Mouse (Mus musculus) kidney, postnatal 14 days (tissue): ENCODE measurements around the gene Actn1.
A peak's percentile ranks its signal among the peaks of the same experiment; 100 is the strongest.

ENCODE experiments used
- DNase-seq: peaks from one replicate; pipeline ENCODE4 v3.0.0; 2022; ENCODE audit warnings: mixed read lengths

The Actn1 gene

GRCm38 (mm10) chr12:80133011-80133545 lies 127.1 kb downstream of the Actn1 start:
- no peak for DNase-seq

- peak; percentile 96 for DNase-seq
Observed at GRCm38 (mm10) chr12:80132250-80133003, 127.7 kb downstream of the Actn1 start.

DNA sequence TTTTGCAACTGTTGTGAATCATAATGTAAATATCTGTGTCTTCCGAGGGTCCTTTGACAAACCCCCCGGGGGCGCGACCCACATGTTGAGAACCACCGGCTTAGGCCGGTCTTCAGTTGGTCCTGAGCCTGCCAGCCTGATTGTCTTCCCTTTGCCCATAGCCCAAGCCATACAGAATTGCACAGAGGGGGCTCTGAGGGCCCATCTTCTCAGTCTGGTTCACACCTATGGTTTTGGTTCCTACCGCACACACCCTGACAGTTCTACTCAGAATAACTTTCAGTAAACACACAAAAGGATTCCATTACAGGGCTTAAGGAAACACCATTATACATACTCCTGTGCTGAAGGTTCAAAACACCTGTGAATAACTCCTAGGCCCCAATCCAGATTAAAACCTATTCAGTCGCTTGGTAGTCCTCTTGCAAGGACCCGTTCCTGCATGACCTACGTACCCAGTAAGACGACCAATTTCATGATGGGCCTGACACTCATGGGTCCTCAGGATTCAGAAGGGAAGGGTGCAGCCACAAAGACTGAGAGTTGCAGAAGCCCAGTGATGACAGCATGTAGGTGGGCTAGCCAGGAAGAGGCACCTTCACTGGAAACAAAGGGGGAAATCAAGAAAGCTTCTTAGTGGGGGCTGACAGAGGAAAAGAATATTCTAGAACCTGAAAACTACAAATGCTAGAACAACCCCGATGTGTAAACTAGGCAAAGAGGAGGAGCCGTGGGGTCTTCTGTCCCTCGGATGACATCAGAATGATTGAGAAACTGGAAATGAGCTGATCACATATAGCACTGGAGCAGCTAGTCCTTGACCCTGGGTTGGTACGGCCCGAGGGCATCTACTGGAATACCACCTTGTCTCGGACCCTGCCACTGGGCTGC lies 128.6 kb downstream of the Actn1 start:
- no peak for DNase-seq

DNA sequence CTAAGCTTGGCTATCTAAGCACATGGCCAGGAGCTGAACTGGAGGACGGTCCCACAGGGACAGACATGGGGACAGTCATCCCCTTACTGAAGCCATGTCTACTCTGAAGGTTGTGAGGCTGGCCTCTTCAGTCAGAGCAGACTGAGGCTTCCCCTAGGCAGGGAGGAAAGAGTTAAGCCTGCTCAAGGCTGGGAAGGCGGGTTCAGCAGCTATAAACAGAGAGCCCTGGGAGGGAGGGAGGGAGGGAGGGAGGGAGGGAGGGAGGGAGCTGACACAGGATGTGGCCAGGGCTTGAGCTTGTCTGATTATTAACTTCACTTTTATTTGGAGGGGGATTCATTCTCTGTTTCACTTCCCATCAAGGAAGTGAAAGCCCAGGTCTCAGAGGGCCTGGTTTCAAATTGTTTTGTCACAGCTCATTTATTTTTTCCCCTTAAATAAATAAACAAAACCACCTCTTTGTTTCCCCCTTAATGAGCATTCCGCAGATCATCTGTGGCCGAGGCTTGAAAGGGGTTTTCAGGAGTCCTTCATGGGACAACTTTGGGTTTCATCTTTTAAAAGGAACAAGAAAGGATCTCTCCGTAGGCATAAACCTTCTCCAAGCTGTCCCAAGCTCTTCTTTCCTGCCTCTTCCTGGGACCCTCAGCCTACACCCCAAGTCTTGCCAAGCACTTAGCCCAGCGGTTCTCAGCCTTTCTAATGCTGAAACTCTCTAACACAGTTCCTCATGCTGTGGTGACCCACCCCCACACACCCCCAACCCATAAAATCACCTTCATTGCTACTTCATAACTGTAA lies 129.4 kb downstream of the Actn1 start:
- DNase-seq, result peak; percentile 65

DNA sequence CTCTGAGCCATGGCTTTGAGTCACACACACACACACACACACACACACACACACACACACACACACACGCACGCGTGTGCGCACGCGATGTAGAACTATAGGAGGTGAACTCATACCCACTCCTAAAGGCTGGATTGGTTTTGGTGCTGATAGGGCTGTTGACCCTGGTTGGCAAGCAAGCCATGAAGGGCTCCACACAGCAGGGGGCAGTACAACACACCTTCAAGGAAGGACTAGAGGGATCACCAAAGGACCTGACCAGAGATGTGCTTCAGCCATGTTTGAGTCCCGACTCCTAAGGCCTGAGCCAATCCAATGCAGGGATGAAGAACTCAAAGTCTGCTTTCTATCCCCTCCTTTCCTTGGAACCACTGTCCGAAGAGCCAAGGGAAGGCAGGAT lies 130.6 kb downstream of the Actn1 start:
- no peak for DNase-seq

DNA sequence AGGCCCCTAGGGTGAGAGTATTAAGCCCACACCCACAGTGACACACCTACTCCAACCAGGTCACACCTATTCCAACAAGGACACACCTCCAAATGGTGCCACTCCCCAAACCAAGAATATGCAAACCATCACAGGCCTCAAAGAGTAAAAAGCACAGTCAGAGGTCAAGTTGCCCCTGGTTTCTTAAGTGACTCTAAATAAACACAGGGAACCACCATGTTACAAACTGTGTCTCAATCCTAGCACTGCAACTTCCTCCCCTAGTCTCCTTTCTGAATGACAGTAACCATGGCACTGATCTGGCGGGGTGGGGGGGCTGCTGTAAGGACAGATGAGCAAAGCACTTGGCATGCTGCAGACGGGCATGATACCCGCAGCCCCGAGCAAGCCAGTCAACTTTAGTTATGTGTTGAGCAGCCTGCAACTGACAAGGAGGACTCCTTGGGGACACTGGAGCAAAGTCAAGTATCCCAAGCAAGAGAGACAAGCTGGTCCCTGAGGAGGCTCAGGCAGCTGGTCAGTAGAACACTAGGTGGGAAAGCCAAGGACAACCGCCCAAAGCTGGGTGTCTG lies 132.9 kb downstream of the Actn1 start:
- DNase-seq, result no peak

- DNase-seq, result no peak
Observed at GRCm38 (mm10) chr12:80125316-80125715, 134.9 kb downstream of the Actn1 start.

GRCm38 (mm10) chr12:80124756-80125155 lies 135.4 kb downstream of the Actn1 start:
- no peak for DNase-seq

DNA sequence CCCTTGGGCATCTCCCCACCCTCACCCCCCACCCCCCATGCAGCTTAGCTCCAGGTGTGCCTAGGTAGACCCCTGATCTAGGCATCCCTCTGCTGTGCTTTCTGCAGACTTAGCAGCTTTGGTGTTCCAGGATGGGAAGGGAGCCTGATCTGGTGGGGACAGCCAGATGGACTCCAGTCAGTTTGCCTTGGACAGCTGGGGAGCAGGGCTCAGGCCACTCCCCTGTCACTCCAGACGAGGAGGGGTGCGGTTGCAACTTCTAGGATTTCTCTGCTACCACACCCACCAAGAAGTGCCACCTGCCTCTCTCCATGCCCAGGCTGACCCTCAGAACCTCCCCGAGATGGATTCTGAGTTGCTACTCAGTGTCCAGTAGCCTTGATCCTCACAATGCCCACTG lies 136.0 kb downstream of the Actn1 start:
- no peak for DNase-seq

DNA sequence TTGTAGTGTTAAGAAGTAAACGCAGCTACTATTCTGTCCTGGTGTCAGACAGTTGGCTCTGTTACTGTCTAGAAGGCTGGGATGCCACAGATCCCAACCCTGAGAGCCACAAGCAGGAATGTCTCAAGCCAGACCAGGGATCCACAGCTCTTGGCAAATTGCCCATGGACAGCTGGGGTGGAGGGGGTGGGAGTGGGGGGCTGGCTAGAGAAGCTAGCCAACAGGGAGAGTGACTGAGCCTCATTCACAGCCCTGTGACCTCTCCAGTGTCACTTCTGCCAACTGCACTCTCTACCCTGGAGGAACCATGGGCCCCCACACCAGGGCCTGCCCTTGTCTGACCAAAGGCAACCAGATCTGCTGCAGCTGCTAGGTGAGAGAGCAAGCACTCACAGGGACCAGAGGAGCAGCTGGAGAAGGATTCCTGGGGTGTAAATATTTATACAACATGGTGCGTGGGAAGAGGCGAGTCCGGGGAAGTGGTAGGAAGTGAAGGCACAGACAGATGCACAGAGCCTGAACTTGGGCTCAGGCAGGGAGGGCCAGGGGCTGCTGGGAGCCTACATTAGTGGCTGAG lies 136.9 kb downstream of the Actn1 start:
- DNase-seq, result peak; percentile 48

GRCm38 (mm10) chr12:80121438-80121837 lies 138.7 kb downstream of the Actn1 start:
- DNase-seq, result no peak

DNA sequence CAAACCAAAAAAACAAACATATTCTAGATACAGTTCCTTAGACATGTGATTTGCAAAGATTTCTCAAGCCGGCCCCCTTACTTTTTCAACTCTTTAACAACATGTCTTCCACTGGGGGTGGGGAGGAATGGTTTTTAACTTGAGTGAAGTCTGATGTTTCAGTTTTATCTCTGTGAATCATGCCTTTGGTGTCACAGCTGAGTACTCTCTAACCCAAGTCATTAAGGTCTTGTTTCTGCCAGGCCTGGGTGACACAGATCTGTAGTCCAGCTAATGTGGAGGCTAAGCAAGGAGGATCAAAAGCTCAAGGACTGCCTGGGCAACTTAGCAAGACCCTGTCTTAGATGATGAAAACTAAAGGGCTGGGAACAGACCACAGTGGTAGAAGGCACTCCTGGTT lies 141.6 kb downstream of the Actn1 start:
- no peak for DNase-seq
